Mouse (Mus musculus) adrenal gland, postnatal 10 days (tissue): ENCODE data around the gene BC016579. TPM values are rescaled to one million over a fixed set of nuclear protein-coding genes. Genes with fewer than 3 reads are reported as not detected.
A peak's percentile ranks its signal among the peaks of the same experiment; 100 is the strongest.

Experiments
- DNase-seq: peaks from one replicate; pipeline ENCODE4 v3.0.0; 2021; ENCODE audit warnings: mixed read lengths
- total RNA-seq, 2 experiments: library from RNA; stranded (reverse); gene quantifications; 2 replicates each; pipeline ENCODE4 v1.2.3; 2021

BC016579 gene
- total RNA-seq, 2 experiments from 2014 or later, result 0.18 to 0.48 TPM

- DNase-seq, result no peak
Observed at GRCm38 (mm10) chr16:45641301-45641700, 12.6 kb downstream of the BC016579 start.

DNA sequence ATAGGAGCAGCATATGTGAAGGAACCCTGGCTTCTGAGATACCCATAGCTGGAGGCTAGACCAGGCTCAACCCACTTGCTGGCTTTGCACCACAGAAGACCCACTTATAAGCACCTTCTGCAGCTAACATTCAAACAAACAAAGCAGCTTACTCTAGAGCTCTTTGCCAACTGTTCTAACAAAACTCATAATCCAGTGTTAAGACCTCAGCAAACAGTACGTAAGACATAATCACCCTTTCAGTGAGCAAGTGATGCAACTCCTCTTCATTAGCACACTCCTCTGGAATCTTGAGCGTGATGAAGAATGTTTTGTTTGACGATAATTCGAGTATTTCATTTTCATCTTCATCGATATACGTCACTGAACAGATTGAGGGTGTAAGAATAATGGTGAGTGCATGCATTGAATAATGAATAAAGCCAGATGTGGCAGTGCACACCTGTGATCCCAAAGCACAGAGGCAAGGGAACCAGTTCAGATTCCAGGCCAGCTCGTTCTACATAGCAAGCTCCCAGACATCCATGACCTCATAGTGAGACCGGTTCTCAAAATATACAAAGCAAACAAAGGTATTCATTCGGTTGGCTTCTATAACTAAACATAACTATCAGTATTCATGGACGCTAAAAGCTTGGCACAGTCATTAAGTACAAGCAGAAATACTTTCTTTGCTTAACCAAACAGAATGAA lies 13.7 kb downstream of the BC016579 start:
- DNase-seq, result no peak

DNA sequence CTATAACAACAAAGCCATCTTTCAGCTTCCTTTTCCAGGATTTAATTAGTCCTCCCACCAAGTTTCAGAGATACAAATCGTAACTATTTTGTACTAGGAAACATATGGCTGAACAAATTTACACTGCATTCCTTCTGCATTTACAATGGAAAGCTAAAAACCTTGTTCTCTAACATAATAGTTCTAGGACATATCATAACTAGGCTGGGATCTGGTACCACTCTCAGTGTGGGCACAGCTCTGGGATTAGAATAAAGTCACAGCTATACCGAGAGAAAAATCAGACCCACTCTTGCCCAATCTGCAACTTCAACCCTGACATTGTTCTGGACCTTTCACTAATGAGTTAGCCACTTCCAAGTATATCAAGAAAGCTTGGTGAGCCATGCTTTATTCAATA lies 18.0 kb downstream of the BC016579 start:
- no peak for DNase-seq

DNA sequence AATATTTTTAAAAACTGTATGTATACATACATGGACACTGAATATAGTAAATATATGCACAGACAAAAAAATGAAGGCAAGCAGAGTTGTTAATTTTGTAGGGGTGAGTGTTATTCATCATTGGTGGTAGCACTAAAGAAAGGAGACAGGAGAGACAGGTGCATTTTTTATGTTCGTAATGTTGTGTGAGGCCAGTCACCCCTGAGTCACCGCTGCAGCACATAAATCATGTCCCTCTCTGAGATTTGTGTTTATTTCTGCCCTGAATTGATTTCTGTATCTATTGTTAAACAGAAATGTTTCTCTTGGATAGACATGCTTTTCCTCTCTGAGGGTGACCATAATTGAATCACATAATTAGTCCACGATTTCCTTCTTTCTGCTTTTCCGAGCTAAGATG lies 21.4 kb downstream of the BC016579 start:
- DNase-seq, result no peak

DNA sequence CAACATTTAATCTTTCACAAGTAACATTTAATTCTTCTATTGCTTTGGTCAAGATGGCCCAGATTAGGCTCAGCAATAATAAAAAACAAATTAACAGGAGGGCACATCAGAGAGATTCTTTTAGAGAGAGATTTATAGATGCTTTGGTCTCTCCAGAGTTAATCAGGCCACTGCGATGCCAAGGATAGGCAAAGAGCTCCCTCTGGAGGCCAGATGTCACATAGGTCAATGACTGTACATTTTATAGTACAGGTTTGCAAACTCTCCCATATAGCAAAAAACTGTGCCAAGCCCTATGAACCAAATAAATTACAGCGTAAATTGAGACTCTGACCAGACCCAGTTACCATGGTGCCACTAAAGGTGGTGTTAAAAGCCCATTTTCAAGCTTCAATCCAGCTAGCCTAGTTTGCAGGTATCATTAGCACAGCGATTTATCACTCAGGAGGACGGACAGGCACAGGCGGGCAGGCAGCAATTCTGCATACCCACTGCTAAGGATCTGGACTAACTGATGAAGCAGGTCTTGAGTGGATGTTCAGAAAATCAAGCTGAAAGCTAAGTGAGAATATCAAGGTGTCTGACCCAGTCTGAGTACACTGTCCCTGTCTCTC lies 23.4 kb downstream of the BC016579 start:
- peak; percentile 80 for DNase-seq

GRCm38 (mm10) chr16:45629497-45630105 lies 24.3 kb downstream of the BC016579 start:
- no peak for DNase-seq

DNA sequence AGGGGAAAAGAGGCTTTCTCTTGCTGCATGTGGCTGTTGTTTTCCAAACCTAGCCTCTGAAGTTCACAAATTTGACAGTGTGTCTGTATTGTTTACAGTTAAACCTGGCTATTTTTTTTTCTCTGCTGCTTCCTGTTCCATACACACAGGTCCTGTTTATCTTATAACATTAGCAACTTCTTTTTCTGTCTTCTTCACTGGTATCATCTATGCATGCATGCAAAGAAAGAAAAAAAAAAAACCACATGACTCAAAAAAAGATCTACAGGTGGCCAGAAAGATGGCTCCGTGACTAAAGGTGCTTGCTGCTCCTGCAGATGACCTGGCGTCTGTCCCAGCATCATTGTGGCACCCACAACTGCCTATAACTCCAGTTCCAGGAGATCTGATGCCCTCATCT lies 28.5 kb downstream of the BC016579 start:
- DNase-seq, result no peak

DNA sequence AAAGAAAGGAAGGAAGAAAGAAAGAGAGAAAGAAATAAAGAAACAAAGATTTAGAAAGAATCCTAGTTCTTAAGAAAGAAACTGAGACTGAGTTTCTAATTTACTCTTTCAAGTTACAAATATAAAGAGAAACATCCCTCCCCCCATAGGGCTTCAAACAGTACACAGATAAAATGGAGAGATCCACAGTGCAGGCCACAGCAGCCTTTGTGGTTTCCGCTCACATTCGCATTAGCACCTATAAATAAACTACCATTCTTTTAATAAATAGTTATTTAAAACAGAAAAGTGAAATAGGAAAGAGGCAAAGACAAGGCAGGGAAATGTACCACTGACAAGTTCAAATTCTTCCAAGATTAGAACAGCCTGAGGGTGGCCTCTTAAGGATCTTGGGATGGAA lies 29.1 kb downstream of the BC016579 start:
- no peak for DNase-seq

- no peak for DNase-seq
Observed at GRCm38 (mm10) chr16:45623230-45623629, 30.6 kb downstream of the BC016579 start.

- no peak for DNase-seq
Observed at GRCm38 (mm10) chr16:45619751-45620375, 34.0 kb downstream of the BC016579 start.

GRCm38 (mm10) chr16:45615944-45616343 lies 37.9 kb downstream of the BC016579 start:
- no peak for DNase-seq

DNA sequence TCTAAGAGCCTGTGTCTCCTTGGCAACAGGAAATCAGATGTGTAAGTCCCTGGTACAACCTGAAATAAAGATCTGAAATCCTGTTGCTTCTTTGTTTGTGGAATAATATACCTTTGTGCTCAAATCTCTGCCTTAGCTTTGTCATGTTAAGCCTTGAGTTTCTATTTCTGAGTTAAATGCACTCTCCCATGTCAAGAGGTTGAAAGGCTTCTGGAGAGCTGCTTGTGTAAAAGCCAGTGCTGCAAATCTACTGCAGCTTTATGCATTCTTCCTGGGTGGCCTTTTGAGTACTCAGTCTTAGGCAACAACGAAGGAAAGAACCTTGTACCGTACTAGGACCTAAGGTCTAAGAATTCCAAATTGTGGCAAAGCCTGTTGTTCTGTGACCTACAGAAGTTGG lies 40.6 kb downstream of the BC016579 start:
- DNase-seq, result no peak

- no peak for DNase-seq
Observed at GRCm38 (mm10) chr16:45610267-45610666, 43.6 kb downstream of the BC016579 start, which contains the start of gene Gcsam. Gcsam (plus strand) TSS chr16:45610380.

DNA sequence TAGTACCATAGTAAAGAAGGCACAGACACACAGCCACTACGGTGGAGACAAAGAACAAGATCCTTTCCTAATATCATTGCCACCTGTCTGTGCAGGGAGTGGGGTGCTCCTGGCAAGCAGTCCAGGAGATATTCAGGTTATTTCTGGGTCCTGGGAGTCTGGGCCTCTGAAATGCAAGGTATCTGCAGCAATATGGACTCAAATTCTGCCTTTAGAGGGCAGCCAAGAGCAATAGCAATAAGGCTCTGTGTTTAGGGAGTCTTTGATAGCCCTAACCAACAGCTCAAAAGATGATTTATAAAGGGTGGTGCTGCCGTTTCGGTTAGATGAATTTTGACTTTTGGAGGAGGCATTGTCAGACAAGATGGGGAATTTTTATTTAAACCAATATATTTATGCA lies 44.6 kb downstream of the BC016579 start:
- DNase-seq, result peak; percentile 40

- DNase-seq, result peak; percentile 24
Observed at GRCm38 (mm10) chr16:45608481-45608954, 45.4 kb downstream of the BC016579 start.

- DNase-seq, result no peak
Observed at GRCm38 (mm10) chr16:45595494-45595893, 58.4 kb downstream of the BC016579 start.

GRCm38 (mm10) chr16:45593656-45594055 lies 60.2 kb downstream of the BC016579 start:
- no peak for DNase-seq

- DNase-seq, result peak; percentile 34
Observed at GRCm38 (mm10) chr16:45582512-45582911, 71.4 kb downstream of the BC016579 start.

DNA sequence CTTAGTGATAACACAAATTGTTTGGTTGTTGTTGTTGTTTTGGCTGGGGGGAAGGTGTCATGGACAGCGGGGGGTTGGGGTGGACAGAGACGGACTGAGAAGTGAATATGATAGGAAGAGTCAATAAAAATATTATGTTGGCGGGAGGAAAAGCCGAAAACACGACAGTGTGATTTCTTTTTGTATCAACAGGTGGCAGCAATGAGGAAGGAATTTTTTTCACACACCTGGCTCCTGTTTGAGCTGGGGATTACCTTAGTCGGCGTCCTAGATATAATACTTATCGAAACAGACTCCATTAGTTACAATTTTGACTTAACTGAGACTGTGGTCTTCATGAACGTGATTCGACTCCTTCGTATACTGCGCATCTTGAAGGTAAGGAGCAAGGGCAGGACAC lies 74.0 kb downstream of the BC016579 start:
- DNase-seq, result no peak
